Mouse (Mus musculus) CH12.LX (cell line): ENCODE results near the gene Adcy7.

Source experiments
- CTCF ChIP-seq, 2 experiments: IDR thresholded peaks in 1 of 2; conservative IDR thresholded peaks in 1 of 2; 2 replicates each; pipeline ENCODE4 v1.5.1; 2011 to 2012; ENCODE audit warnings: low read depth in 2 of 2, low read length in 2 of 2, improper control_type of control experiment in 1 of 2, inconsistent platforms in 1 of 2, mild to moderate bottlenecking in 1 of 2, moderate library complexity in 1 of 2
- SMC3 ChIP-seq: IDR thresholded peaks from 2 replicates; pipeline ENCODE4 v1.6.1; 2011; ENCODE audit warnings: low read depth, low read length, improper control_type of control experiment
- TBP ChIP-seq: conservative IDR thresholded peaks from 2 replicates; pipeline ENCODE4 v1.6.1; 2011; ENCODE audit warnings: low read depth, low read length, improper control_type of control experiment
- USF1 ChIP-seq: IDR thresholded peaks from 2 replicates; pipeline ENCODE4 v1.6.1; 2014; ENCODE audit warnings: low read depth, mild to moderate bottlenecking, inconsistent platforms, low read length, improper control_type of control experiment
- USF2 ChIP-seq: conservative IDR thresholded peaks from 2 replicates; pipeline ENCODE4 v1.6.1; 2011; ENCODE audit warnings: low read depth, low read length, improper control_type of control experiment

GRCm38 (mm10) chr8:88241871-88242270 lies 30.3 kb upstream of the Adcy7 start:
- TF ChIP-seq USF2 (no peak), USF1 (no peak), SMC3 (no peak), TBP (no peak), CTCF (conservative IDR thresholded peaks at IDR 0.05 in 1 of 2, IDR thresholded peaks at IDR 0.05 in 1 of 2; ENCODE audit: low read depth in 2 of 2, low read length in 2 of 2) (no peak)
